Mouse (Mus musculus): Measurements from ENCODE around the gene Hoxa6. TPM values are rescaled to one million over a fixed set of nuclear protein-coding genes. Genes with fewer than 3 reads are reported as not detected.

Hoxa6 gene
- polyA plus RNA-seq, 1 experiment from 2014 or later, result 9.4 TPM

GRCm38 (mm10) chr6:52242801-52243332 lies 34.3 kb upstream of the Hoxa6 start:
- H3K4me3 ChIP-seq (ENCODE audit: low read length), result no peak overlapping the region
- H3K4me2 ChIP-seq (ENCODE audit: low read length), result no peak overlapping the region
- no peak for ATAC-seq
- 2% methylated on average over 4 of the region's 4 CpGs for WGBS
- H3K36me3 ChIP-seq (ENCODE audit: control insufficient read depth, insufficient read depth, low read length), result no peaks in the 10 kb centered on the region
- H3K27ac ChIP-seq (ENCODE audit: low read depth, low read length), result no peak overlapping the region
- peaks cover 4% of the 10 kb centered on the region; the same call in 1 of the 2 replicates for H3K4me1 ChIP-seq (ENCODE audit: control insufficient read depth, insufficient read depth, low read depth, low read length)
- H3K9ac ChIP-seq (ENCODE audit: low read depth, low read length), result no peak overlapping the region
- H3K9me3 ChIP-seq (ENCODE audit: control insufficient read depth, low read length), result peaks cover 4% of the 10 kb centered on the region; the same call in 1 of the 2 replicates
- H3K27me3 ChIP-seq (replicated peaks; ENCODE audit: control insufficient read depth, insufficient read depth, low read length), result peaks cover 81% of the 10 kb centered on the region

GRCm38 (mm10) chr6:52241001-52241621 lies 32.6 kb upstream of the Hoxa6 start:
- peaks cover 84% of the 10 kb centered on the region for H3K27me3 ChIP-seq (replicated peaks; ENCODE audit: control insufficient read depth, insufficient read depth, low read length)
- H3K4me3 ChIP-seq (ENCODE audit: low read length), result no peak overlapping the region
- H3K9ac ChIP-seq (ENCODE audit: low read depth, low read length), result no peak overlapping the region
- no peaks in the 10 kb centered on the region for H3K36me3 ChIP-seq (ENCODE audit: control insufficient read depth, insufficient read depth, low read length)
- H3K4me1 ChIP-seq (ENCODE audit: control insufficient read depth, insufficient read depth, low read depth, low read length), result peaks cover 4% of the 10 kb centered on the region; the same call in 1 of the 2 replicates
- peaks cover 4% of the 10 kb centered on the region; the same call in 1 of the 2 replicates for H3K9me3 ChIP-seq (ENCODE audit: control insufficient read depth, low read length)
- H3K4me2 ChIP-seq (ENCODE audit: low read length), result no peak overlapping the region
- no peak overlapping the region for H3K27ac ChIP-seq (ENCODE audit: low read depth, low read length)
- 4% methylated on average over 9 of the region's 9 CpGs for WGBS
- no peak for ATAC-seq

GRCm38 (mm10) chr6:52240389-52241000 lies 32.0 kb upstream of the Hoxa6 start, which contains the start of gene Hoxa10:
Gene Hoxa10 (minus strand): TSS chr6:52240854.
- Histone ChIP-seq H3K4me2 (ENCODE audit: low read length) (0 out of 2 replicates have a peak within 1 kb of the TSS, but pooled peaks have one; percentile 6), H3K9me3 (ENCODE audit: control insufficient read depth, low read length) (peaks cover 2% of the 10 kb centered on the region; the same call in 1 of the 2 replicates), H3K36me3 (ENCODE audit: control insufficient read depth, insufficient read depth, low read length) (no peaks in the 10 kb centered on the region), H3K4me3 (ENCODE audit: low read length) (no peak within 1 kb of the TSS; the same call in 1 of the 2 replicates), H3K4me1 (ENCODE audit: control insufficient read depth, insufficient read depth, low read depth, low read length) (peaks cover 4% of the 10 kb centered on the region; the same call in 1 of the 2 replicates), H3K27me3 (replicated peaks; ENCODE audit: control insufficient read depth, insufficient read depth, low read length) (peaks cover 85% of the 10 kb centered on the region), H3K9ac (ENCODE audit: low read depth, low read length) (no peak within 1 kb of the TSS), H3K27ac (ENCODE audit: low read depth, low read length) (no peak within 1 kb of the TSS)
- ATAC-seq, result no peak
- WGBS, result 1% methylated on average over 35 of the region's 35 CpGs

- H3K4me3 ChIP-seq (ENCODE audit: low read length), result no peak overlapping the region; the same call in 1 of the 2 replicates
- no peak for ATAC-seq
Observed at GRCm38 (mm10) chr6:52239625-52240388, 31.3 kb upstream of the Hoxa6 start.

GRCm38 (mm10) chr6:52238976-52239375 lies 30.5 kb upstream of the Hoxa6 start:
- H3K4me3 ChIP-seq (ENCODE audit: low read length), result no peak overlapping the region
- H3K36me3 ChIP-seq (ENCODE audit: control insufficient read depth, insufficient read depth, low read length), result no peaks in the 10 kb centered on the region
- H3K4me2 ChIP-seq (ENCODE audit: low read length), result no peak overlapping the region
- peaks cover 4% of the 10 kb centered on the region; the same call in 1 of the 2 replicates for H3K4me1 ChIP-seq (ENCODE audit: control insufficient read depth, insufficient read depth, low read depth, low read length)
- H3K9me3 ChIP-seq (ENCODE audit: control insufficient read depth, low read length), result no peaks in the 10 kb centered on the region
- WGBS, result 3% methylated on average over 7 of the region's 7 CpGs
- H3K9ac ChIP-seq (ENCODE audit: low read depth, low read length), result no peak overlapping the region
- no peak overlapping the region for H3K27ac ChIP-seq (ENCODE audit: low read depth, low read length)
- ATAC-seq, result no peak
- H3K27me3 ChIP-seq (replicated peaks; ENCODE audit: control insufficient read depth, insufficient read depth, low read length), result peaks cover 88% of the 10 kb centered on the region

More at GRCm38 (mm10) chr6:52239625-52240388, 31.3 kb upstream of the Hoxa6 start:
- Histone ChIP-seq H3K36me3 (ENCODE audit: control insufficient read depth, insufficient read depth, low read length) (no peaks in the 10 kb centered on the region), H3K27me3 (replicated peaks; ENCODE audit: control insufficient read depth, insufficient read depth, low read length) (peaks cover 86% of the 10 kb centered on the region), H3K4me1 (ENCODE audit: control insufficient read depth, insufficient read depth, low read depth, low read length) (peaks cover 4% of the 10 kb centered on the region; the same call in 1 of the 2 replicates), H3K27ac (ENCODE audit: low read depth, low read length) (no peak overlapping the region), H3K9ac (ENCODE audit: low read depth, low read length) (no peak overlapping the region), H3K9me3 (ENCODE audit: control insufficient read depth, low read length) (no peaks in the 10 kb centered on the region), H3K4me2 (ENCODE audit: low read length) (0 out of 2 replicates have a peak overlapping the region, but pooled peaks have one; percentile 6)
- WGBS, result 2% methylated on average over 30 of the region's 30 CpGs

GRCm38 (mm10) chr6:52238155-52238545 lies 29.6 kb upstream of the Hoxa6 start:
- Histone ChIP-seq H3K27me3 (replicated peaks; ENCODE audit: control insufficient read depth, insufficient read depth, low read length) (peaks cover 88% of the 10 kb centered on the region), H3K36me3 (ENCODE audit: control insufficient read depth, insufficient read depth, low read length) (no peaks in the 10 kb centered on the region), H3K4me2 (ENCODE audit: low read length) (no peak overlapping the region), H3K4me3 (ENCODE audit: low read length) (no peak overlapping the region), H3K27ac (ENCODE audit: low read depth, low read length) (no peak overlapping the region), H3K9me3 (ENCODE audit: control insufficient read depth, low read length) (no peaks in the 10 kb centered on the region), H3K9ac (ENCODE audit: low read depth, low read length) (no peak overlapping the region), H3K4me1 (ENCODE audit: control insufficient read depth, insufficient read depth, low read depth, low read length) (peaks cover 4% of the 10 kb centered on the region; the same call in 1 of the 2 replicates)
- ATAC-seq, result no peak
- WGBS, result 4% methylated on average over 7 of the region's 7 CpGs

GRCm38 (mm10) chr6:52237346-52238154 lies 29.0 kb upstream of the Hoxa6 start:
- Histone ChIP-seq H3K36me3 (ENCODE audit: control insufficient read depth, insufficient read depth, low read length) (no peaks in the 10 kb centered on the region), H3K4me2 (ENCODE audit: low read length) (no peak overlapping the region), H3K4me3 (ENCODE audit: low read length) (no peak overlapping the region), H3K9ac (ENCODE audit: low read depth, low read length) (no peak overlapping the region), H3K27ac (ENCODE audit: low read depth, low read length) (no peak overlapping the region), H3K4me1 (ENCODE audit: control insufficient read depth, insufficient read depth, low read depth, low read length) (peaks cover 4% of the 10 kb centered on the region; the same call in 1 of the 2 replicates), H3K27me3 (replicated peaks; ENCODE audit: control insufficient read depth, insufficient read depth, low read length) (peaks cover 87% of the 10 kb centered on the region), H3K9me3 (ENCODE audit: control insufficient read depth, low read length) (no peaks in the 10 kb centered on the region)
- 7% methylated on average over 10 of the region's 10 CpGs for WGBS
- ATAC-seq, result no peak

GRCm38 (mm10) chr6:52236806-52237205 lies 28.3 kb upstream of the Hoxa6 start:
- Histone ChIP-seq H3K4me3 (ENCODE audit: low read length) (no peak overlapping the region), H3K36me3 (ENCODE audit: control insufficient read depth, insufficient read depth, low read length) (no peaks in the 10 kb centered on the region), H3K9me3 (ENCODE audit: control insufficient read depth, low read length) (no peaks in the 10 kb centered on the region), H3K9ac (ENCODE audit: low read depth, low read length) (no peak overlapping the region), H3K27ac (ENCODE audit: low read depth, low read length) (no peak overlapping the region), H3K4me2 (ENCODE audit: low read length) (no peak overlapping the region), H3K27me3 (replicated peaks; ENCODE audit: control insufficient read depth, insufficient read depth, low read length) (peaks cover 87% of the 10 kb centered on the region), H3K4me1 (ENCODE audit: control insufficient read depth, insufficient read depth, low read depth, low read length) (peaks cover 4% of the 10 kb centered on the region; the same call in 1 of the 2 replicates)
- no peak for ATAC-seq
- 8% methylated on average over 3 of the region's 3 CpGs for WGBS

Data from hindbrain, embryonic 16.5 days (tissue).